Mouse (Mus musculus): ENCODE data around the gene Jpt1.

DNA sequence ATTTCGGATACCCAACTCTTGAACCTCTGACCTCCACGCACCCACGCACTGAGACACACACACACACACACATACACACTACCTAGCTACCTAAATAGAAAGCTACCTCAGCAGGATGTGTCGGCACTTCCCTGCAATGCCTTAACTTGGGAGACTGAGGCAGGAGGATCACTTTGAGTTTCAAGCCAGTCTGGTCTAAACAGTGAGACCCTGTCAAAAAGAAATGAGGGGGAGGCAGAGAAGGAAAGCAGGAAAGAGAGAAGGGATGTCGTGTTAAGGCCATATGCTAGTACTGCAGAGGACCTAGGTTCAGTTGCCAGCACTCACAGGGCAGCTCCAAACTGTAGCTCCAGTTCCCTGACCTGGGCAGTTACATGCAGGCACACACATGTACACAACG, 834 bp upstream of the Jpt1 start:
- TF ChIP-seq POLR2A (IDR thresholded peaks at IDR 0.05; ENCODE audit: borderline replicate concordance, extremely low read depth, low read depth, low read length) (no peak), CTCF (IDR thresholded peaks at IDR 0.05; ENCODE audit: insufficient read depth, low read length) (no peak)
